Mouse (Mus musculus): ENCODE data around the gene Fgfr2.

Fgfr2 gene

DNA sequence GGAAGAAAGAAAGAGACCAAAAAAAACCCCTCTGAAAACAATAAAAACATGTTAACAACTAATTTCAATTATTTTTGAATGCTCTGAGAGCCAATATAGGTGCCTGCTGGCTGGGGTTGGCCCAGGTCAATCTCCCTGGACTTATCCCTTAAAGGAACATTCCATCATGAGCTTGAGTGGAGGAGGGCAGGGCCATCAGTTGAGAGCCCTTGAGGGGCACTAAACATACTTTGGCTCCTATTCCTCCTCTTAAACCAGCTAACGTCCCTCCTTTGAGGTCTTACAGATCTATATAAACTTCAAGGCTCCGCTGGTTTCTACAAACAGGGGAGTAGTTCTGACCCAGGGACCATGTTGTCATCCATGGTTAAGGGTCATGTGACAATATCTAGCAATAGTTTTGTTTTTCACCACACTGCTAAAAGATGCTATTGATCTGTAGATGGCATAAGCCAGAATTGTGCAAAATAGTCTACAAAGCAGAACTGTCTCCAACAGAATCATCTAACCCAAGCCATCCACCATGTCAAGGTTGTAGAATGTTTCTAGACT lies 2536.6 kb downstream of the Fgfr2 start:
- DNase-seq: no peak

DNA sequence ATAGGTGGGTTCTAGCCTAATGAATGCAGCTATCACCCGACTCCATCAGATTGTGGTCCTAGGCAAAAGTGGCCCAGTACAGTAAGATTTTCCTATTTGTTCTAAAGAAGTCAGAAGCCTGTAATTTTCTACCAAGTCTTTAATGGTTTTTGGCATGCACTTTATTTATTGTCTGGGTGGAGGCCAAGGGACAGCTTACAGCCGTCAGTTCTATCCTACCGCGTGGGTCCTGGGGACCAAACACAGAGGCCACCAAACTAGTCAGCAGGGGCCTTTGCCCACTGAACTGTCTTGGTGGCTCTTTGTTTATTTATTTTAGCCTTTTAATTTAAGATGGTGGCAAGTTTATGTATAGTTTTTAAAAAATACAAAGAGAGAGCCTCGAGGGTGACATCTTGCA lies 2544.5 kb downstream of the Fgfr2 start:
- DNase-seq: no peak

DNA sequence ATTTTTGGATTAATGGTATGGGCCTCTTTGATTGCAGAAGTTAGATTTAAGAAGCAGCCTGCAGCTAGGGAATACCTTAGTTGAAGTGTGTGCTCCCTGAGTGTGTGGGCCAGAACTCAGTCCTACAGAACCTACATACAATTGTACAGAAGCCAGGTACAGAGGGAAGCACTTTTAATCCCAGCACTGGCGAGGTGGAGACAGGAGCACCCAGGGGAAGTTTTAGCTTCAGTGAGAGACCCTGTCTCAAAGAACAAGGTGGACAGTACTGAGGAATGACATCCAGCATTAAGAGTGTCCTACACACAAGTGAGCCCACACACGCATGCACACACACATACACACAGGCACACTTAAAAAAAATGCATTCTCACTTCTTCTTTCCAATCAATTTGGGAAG lies 2545.1 kb downstream of the Fgfr2 start:
- DNase-seq: no peak

DNA sequence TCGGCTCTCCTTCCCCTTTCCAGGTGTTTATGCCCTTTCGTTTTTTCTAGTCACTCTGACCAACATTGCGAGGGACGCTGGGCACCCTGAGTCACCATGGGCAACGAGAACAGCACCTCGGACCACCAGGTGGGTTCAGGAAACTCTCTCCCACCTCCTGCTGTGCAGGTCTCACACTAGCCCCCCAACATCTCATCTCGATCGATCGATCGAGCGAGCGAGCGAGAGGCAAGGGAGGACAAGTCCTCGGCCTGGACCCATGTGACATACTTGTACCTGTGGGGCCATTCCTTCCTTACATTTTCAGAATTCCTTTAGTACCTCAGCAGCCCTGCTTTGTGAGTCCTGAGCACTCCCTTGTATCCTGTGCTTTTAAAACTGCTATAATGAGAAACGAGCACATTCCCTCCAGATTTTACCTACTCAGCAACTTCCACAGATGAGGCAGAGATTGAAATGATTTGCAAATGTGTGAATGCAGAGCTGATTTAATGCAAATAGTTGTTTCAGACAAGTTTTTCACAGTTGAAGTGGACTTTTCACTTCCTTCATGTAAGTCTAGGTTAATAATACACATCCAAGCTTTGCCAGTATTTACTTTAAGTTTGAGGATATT lies 2545.7 kb downstream of the Fgfr2 start, which contains the start of gene Tacc2:
Tacc2 (plus strand) TSS at position 51 of the 616 bp plus-strand sequence.
- no peak for DNase-seq

DNA sequence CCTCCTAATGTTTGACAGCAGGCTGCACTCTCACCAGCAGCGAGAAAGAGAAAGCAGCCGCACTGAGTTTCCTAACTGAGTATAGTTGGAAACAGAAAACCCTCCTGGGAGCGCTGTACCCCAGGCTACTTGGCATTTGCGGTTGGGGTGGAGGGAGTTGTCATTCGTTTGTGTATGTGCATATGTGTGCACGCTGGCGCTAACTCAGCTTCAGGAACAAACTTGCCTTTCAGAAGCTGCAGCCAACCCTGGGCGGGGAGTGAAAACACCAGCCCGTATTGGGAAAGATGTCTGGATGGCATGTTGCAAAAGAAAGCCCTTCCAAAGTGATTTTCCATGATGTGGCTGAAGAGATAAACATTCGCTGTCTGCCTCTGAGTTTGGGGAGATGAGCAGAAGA lies 2546.2 kb downstream of the Fgfr2 start:
- DNase-seq: peak; percentile 52

DNA sequence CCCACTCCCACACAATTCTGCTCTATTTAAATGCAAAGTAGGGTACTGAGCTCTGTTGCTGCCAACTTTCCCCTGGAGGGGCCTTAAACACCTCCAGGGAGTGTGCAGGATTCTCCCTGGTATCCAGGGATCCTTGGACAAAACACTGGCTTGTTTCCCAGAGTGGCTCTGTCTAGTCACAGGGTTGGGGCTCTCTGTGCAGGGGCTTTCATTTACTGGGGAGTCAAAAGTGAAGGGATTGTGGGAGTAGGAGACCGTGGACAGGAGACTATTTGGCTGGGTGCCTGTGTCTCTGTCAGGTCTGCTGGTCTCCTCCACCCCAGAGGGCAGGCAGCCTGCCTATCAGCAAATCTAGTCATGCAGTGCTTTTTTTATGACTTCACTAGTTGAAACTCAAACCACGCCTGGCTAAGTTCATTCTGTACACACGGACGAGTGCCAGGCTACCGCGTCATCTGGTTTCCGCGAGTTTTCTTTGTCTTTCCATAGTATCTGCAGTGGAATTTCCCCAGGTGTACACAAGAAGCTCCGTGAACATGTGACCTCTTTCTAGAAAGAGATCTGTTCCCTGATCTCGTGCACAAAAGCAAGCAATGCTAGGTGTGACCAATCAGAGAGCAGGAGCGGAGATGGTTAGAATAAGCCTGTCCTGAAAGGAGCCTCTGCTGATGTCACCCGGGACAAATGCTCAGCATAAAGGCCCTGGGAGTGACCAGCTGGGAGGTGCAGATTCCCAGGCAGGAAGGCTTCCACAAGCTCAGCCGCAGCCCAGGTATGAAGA lies 2548.7 kb downstream of the Fgfr2 start:
- peak; percentile 77 for DNase-seq

DNA sequence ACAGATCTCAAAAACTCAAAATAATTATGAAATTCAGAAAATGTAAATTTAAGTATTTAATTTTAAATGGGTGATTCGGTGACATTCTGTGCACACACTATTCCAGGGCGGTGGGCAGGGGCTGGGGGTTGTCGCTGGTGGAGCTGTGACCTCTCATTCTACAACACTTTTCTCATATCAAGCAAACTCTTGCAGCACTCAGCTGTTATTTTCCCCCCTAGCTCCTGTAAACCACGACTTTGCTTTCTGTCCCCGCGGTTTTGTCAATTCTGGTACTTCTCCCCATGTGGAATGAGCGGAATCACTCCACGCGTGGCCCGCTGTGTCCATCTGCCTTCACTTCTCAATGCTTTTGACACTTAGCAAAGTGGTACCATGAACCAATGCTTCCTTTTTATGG lies 2549.4 kb downstream of the Fgfr2 start:
- DNase-seq: no peak

DNA sequence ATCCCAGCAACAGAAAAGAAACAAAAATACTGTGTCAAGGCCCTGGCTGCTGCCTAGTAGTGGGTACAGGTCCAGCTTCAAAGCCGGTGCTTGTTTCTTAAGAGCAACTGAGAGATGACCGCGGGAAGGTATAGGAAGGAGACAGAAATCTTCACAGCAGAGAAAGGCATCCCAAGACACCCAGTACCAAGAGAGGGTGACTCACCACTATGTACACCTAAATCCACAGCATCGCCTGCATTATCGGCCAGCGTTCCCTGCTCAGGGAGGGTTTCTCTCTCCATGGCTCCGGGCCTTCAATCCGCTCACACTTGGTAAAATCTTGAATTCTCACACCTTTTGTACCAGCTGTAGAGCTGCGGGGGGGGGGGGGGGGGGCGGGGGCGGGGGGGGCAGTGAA lies 2550.3 kb downstream of the Fgfr2 start, which contains the start of gene Nsmce4a:
Nsmce4a (minus strand) TSS at position 298 of the 400 bp plus-strand sequence.
- no peak for DNase-seq

DNA sequence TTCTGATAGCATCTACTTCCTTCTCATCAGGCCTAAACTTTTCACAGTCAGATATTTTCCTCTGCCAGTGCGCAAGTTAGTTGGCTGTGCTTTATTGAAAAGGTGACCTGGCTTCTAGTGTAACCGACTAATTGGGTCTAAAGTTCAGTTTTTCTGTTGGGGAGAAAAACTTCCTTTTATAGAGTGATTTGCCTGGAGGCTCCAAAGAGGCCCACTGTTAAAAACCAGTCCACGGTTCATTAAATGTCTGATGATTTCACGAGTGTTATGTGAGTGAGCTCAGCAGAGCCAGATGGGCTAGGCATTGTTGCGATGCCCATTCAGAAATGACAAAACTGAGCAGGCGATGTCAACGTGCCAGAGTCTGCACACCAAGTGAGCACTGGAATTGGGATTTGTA lies 2552.7 kb downstream of the Fgfr2 start:
- peak; percentile 34 for DNase-seq

DNA sequence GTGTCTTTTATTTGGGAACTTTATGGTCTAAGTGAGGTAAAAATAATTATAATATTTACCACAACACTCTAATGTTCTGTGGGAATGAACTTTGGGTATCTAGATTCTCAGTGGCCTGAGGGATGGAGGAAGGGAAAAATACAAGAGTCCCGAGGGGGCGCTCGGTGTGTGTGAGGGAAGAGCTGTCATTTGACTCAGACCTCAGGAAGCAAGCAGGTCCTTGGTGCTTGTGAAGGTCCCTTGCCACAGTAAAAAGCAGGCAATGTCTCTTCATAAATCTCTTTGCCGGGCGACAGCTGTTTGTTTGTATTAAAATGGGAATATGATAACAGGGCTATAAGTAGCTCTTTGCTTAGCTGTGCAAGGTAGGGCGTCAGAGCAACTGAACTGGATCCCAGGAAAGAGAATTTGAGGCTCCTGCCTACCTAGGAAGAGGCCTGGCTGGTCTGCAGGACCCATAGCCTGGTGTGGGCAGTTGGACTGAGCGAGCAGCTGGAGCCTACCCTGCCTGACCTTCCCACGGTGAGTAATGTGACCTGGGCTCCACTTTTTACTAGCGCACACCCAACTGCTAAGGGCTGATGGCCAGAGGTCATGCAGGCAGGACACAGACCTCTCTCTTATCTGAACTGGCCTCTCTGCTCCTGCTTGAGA lies 2554.2 kb downstream of the Fgfr2 start:
- no peak for DNase-seq

DNA sequence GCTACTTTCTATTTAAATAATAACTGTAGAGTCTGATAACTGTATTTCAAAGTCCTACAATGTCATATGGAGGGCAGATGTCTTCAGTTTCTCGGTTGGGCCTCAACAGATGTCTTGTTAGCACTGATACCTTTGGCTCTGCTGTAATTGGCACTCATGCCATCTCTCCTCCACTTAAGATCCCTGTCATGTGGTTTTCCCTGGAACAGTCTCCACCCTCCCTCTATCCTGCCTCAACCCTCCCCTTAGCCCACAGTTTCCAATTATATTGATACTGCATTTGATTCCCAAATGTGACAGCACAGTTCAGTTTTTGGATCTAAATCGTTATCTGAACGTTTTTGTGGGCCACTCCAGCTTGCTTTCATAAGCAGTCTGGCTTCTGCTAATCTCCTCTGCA lies 2558.6 kb downstream of the Fgfr2 start:
- no peak for DNase-seq

DNA sequence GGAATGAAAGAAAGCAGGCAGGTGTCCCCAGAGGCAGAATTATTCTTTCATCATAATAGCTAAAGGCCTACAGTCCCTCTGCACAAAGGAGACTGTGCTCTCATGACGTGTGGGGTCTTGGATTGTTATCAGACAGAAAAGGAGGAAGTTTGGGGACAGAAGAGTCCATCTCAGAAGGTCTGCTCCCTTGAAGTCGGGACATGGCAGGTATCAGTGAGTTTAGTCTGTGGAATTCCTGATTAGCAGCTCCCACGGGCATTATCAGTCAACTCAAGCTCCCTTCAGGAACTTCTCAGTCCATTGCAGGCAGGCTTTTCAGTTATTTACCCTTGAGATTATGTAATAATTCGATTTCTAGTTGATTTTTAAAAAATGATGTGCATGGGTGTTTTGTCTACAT lies 2559.3 kb downstream of the Fgfr2 start:
- DNase-seq: no peak

DNA sequence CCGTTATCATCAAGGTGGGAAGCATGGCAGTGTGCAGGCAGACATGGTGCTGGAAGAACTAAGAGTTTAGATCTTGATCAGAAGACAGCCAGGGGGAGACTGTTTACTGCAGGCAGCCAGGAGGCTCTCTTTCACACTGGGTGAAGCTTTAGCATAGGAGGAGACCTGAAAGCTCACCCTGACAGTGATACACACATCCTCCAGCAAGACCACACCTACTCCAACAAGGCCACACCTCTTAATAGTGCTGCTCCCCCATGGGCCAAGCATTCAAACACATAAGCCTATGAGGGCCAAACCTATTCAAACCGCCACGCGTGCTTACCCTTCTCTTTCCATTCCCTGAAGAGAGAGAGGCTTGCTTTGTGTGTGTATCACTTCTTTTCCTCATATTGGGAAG lies 2559.9 kb downstream of the Fgfr2 start:
- DNase-seq: no peak

DNA sequence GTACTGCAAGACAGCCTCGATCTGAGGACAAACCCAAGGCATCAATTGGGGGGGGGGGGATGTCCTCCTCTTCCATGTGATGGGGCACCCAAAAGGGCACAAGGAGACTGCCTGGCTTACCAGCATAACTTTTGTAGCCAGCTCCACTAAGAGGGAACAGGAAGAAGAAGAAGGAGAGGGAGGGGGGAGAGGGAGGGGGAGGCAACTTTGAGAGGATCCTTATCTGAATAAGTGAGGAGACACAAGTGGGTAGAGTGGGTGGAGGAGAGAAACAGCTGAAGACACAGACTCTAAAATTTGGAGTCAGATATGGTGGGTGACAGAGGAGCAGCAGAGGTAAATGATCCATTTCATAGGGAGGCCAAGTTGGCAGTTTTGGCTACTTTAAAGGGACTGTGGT lies 2562.2 kb downstream of the Fgfr2 start:
- no peak for DNase-seq

DNA sequence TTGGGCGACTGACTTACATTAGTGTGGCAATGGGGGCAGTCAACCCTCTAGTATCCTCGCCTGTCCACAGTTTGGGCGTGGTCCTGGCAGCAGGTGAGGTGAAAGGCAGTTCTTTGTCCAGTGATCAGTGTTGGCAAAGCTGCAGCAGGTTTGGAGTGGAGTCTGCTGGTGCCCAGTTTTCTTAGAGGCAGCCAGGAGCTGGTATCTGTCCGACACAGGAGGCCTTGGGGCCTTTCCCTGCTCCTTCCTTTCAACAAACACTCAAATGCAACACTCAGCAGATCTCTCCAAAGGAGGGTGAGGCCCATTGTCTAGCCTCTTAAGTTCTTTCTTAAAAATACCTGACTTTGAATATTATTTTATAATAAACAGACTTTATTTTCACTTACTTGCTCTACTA lies 2564.6 kb downstream of the Fgfr2 start:
- DNase-seq: no peak

DNA sequence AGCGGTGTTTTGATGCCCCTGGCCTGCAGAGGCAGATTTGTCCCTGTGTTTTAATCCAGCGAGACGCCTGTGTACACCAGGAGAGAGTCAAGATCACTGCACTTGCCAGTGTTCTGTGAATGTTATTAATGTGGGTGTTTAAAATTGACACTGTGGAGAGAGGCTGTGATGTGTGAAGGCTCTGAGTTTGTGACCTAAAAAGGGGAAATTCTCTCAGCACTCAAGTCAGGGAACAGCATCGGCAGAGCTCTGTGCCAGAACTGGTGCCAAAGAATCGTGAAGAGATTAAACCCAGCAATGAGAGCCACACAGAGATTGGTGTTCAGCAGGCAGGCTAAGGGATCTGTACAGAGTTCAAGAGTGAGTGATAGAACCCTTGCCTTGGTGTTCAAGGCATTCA lies 2567.6 kb downstream of the Fgfr2 start:
- no peak for DNase-seq

DNA sequence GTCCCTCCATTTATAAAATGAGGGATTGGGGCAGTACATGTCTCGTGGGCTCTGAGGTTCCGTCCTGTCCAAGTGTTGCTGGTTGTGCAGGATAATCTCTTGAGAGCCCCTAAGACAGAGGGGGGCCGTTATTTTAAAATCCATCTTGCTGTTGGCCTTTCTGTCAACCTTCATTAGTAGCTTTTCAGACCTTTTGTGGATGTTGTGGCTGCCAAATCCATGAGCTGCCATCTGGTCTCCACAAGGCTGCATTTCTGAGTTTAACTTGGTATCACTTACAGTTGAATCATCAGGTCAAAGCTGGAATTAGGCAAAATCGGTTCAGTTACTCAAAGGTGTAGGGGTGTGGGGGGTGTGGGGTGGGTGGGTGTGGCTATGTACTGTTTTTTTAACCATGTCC lies 2569.8 kb downstream of the Fgfr2 start:
- no peak for DNase-seq

DNA sequence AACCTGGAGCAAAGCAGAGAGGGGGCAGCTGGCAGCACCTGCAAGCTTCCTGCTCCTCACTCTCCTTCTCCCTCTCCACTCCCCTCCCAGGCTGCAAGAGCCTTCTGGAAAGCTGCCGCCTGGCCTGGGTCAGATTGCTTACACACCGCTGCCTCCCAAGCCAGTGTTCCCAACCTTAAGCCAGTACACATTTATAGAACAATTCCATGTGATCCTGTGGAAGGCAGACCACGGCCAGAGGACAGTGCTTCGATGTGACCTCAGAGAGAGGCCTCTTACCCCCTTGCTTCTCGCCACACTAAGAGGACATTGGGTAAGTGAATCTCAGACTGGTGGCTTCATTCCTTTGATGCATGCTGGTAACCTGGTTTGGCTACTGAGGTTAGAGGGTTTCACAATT lies 2570.4 kb downstream of the Fgfr2 start:
- DNase-seq: no peak

DNA sequence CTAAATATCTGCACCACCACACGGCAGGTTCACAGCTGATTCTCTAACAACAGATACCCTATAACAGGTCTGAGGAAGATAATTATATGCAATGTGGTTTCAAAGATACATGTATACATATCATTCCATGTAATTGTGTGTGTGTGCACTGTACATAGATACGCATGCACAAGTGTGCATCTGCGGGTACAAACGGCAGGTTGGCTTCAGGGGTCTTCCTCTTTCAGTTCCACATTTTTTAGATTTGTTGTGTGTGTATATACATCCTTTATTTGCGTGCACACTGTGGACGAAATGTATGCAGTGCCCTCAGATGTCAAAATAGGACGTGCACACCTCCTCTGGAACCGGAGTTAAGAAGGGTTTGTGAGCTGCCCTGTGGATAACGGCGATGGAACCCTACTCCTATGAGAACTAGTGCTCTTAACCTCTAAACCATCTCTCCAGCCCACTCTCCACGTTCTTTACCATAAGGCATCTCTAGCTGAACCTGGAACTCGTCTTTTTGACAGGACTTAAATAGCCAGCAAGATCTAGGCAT lies 2575.4 kb downstream of the Fgfr2 start:
- DNase-seq: no peak

DNA sequence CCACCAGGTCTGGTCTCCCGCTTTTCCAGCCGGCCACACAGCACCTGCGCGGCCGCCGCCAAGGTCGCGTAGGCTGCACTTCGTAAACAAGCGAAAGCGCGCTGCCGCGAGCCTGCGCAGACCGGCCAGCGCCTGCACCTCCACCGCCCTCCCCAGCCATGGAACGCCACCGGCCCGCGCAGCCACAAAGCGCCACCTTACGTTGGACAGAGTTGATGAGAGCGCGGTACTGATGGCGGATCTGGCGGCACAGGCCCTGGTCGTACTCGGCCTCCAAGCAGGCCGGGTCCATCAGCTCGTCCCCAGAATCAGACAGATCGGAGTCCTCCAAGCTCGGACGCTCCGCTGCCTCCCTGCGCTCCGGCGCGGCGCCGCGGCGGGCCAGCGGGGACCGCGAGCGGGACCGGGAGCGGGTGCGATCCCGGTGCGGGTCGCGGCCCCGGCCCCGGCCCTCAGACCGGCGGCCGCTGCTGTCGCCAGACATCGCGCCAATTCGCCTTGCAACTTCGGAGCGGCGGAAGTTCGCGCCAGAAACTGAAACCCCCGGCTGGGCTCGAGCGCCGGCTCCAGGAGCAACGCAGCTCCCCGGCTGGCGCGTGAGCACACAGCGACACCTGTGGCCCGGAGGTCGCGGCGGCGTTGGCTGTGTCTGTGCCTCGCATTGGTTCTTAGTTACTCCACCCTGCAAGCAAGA lies 2576.2 kb downstream of the Fgfr2 start:
- DNase-seq: peak; percentile 92

DNA sequence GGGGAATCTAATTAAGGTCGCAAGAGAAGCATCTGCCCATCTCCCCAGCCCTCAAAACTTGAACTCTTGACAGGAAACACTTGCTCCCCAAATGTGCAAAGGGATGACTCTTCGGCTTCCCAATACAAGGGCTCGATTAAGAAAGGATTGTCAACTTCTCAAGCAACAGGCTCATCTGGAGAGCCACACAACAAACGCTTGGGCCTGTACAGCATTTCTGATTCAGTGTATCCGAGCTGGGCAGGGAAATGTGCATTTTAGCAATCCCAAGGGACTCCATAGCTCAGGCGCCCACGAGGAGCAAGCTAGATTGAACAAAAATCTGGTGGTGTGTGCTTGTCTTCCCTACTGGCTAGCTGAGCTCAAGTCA lies 2576.7 kb downstream of the Fgfr2 start:
- no peak for DNase-seq

DNA sequence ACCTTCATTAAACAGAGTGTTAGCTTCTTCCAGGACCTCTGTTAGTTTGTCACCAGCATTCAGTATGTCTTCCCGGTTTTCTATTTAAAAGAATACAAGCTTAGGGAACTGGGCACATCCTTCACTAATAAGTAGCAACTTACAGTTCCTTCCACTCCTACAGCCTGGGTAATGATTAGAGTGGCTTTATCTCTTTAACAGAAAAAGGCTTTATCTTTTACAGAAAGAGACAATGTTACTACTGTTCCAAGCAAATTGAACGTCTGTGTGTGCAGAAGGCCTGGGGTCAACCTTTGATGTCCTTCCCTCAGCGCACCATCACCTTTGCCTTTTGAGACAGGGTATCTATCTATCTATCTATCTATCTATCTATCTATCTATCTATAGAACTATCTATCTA lies 2577.3 kb downstream of the Fgfr2 start:
- DNase-seq: no peak

DNA sequence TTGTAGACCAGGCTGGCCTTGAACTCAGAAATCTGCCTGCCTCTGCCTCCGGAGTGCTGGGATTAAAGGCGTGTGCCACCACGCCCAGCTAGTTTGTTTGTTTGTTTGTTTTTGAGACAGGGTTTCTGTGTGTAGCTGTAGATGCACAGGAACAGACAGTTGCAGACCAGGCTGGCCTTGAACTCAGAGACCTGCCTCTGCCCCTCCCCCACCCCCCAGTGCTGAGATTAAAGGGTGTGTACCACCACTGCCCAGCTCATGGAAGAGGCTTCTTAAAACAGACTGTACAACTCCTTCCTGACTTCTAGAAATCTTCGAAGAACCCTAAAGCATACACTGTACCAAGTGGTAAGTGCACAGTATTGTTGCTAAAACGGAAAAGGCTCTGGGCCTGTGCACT lies 2577.7 kb downstream of the Fgfr2 start:
- DNase-seq: no peak

Measured in kidney, adult 18-20 months (tissue).